Mouse (Mus musculus) WW6 (cell line): ENCODE results near the gene Hnrnpr.

Experiments
- DNase-seq: peaks from one replicate; pipeline ENCODE4 v3.0.0-alpha.2; 2013; ENCODE audit warnings: low read depth, low spot score

Hnrnpr gene

DNA sequence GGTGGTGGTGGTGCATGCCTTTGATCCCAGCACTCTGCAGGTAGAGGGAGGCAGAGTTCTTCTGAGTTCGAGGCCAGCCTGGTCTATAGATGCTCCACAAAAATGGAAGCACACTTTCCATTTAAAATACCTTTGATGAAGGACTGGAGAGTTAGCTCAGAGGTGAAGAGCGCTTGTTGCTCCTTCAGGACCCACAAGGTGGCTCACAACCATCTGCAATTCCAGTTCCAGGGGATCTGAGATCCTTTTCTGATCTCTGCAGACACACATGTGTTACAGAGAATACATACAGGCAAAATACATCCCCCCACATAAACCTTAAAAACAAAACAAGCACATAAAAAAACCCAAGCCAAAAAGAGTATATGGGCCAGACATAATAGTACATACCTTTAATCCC lies 2.4 kb upstream of the Hnrnpr start:
- no peak for DNase-seq

DNA sequence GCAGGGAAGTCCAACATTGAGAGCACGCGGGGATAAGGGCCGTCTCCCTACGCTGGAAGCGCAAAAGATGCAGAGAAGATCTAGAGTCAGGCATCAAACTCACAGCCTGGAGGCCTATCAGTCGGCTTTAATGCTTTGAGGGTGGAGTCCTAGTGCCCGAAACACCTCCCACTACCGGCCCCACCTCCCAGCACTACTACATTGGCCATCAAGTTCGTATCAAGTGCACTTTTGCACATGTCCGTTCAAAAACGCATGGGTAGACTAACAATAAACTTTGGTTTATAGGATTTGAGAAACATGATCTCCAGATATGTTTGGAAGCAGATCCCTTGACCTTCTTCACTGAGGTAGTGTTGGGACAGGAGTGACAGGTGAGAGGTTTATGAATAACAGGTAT lies 962 bp upstream of the Hnrnpr start:
- DNase-seq, result no peak

DNA sequence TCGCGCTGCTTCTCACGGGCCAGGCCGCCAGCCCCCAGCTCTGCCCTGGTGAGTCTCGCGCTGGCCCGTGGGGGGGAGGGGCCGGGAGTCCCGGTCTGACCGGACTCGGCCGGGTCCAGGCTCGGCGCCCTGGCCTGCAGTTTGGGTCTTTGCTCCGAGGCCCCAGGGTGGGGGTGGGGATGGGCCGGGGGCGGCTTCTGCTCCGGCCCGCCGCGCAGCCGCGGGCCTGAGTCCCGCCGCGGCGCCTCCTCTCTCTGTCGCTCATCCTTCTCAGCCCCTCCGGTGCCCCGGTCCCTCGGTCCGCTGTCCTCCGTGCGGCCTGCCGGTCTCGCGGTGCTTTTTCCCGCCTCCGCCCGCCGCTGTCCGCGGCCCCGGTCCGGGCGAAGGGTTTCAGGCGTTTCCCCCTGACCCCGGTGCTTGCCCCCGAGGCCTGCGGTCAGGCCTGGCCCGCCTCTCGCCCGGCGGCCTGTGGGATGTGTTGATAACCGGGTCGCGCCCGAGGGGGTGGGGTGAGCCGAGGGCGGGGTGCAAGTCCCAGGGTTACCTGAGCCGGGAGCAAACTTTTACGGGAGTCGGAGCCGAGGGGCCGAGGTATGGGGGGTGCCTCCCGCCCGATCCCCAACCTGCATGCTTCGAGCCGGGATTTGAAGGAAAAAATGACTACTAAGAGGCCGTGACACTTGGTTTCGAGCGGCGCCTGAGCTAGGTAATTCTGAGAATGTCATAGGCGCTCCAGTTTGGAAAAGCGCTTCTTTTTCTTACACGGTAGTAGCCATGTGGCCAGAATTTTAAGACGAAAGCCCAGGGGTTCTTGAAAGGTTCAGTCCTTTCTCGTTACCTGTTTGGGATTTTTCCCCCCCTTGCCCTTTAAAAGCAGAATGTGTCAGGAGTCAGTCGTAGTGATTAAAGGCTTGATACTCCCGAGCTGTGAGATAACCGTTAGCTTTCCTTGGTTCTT lies 579 bp downstream of the Hnrnpr start:
- DNase-seq, result no peak

DNA sequence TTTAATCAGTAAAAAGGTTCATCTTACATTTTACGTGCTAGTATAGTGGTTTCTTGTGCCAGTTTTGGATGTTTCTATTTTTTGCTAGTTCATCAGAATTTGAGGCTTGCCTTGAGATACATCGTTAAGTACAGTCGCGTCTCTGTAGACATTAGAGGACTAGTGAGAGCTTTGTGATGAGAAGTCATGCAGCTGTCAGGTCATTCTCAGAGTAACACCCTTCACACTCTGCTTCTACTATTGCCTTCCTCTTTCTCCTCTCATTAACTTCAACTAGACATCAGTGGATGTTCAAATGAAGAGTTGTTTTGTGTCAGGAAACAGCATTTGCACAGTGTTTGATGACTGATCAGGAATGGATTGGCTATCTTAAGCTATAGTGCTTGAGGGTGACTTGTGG lies 1.9 kb downstream of the Hnrnpr start:
- no peak for DNase-seq

DNA sequence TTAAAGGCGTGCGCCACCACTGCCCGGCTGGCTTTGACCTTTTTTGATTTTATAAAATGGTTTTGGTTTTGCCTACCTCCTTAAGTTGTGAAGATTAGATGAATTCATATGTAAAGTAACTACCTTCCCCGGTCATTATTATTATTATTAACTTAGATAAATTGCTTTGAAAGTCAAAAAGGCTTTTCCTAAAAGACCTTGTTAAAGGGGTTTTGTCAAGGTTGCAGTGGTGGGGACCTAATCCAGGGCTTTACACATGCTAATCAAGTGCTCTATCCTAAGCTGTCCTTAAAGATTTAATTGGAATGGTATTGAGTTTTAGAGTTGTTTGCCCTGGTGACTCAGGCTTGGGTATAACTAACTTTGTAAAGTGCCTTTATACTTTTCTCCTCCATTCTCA lies 6.9 kb downstream of the Hnrnpr start:
- DNase-seq, result peak; percentile 48

DNA sequence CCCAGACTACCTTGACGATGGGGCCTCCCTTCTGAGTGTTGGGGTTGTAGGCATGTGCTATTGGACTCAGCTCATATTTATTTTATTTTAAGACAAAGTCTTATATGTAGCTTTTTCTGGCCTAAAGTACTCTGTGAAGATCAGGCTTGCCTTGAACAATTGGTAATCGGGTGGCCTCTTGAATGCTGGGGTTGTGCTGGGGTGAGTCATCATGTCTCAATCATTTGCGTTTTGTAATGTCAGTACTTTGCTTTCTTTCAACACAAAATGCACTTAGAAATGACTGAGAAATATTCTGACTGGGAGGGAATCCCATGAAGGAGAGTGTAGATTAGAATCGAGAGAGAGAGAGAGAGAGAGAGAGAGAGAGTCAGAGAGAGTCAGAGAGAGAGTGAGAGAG lies 9.3 kb downstream of the Hnrnpr start:
- DNase-seq, result no peak

DNA sequence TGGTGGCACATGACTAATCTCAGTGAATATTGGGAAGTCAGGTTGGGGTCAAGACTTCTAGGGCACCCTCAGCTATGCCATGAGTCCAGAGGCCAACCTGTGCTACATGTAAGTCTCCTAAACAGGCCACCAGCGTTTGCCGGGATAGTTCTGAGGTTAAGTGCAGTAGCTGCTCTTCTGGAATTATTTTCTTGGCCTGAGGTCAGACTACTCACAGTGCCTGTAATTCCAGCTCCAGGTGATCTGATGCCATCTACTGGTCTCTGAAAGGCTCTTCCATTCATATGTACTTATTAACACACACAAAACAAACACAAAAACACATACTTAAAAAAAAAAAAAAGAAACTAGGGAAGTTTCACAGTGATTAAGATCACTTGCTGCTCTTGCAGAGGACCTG lies 13.5 kb downstream of the Hnrnpr start:
- DNase-seq, result no peak

DNA sequence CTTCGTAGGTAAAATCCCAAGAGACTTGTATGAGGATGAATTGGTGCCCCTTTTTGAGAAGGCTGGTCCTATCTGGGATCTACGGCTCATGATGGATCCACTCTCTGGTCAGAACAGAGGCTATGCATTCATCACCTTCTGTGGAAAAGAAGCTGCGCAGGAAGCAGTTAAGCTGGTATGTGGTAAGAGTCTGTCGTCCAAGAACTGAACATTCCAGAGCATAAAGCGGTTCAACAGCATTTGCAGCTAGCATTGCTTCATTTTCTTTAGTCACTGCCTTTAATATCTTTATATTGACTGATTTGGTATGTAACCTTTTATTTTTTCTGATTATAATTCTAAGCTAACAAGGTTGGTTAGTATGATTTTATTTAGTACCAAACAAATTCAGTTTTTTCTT lies 16.5 kb downstream of the Hnrnpr start:
- no peak for DNase-seq

DNA sequence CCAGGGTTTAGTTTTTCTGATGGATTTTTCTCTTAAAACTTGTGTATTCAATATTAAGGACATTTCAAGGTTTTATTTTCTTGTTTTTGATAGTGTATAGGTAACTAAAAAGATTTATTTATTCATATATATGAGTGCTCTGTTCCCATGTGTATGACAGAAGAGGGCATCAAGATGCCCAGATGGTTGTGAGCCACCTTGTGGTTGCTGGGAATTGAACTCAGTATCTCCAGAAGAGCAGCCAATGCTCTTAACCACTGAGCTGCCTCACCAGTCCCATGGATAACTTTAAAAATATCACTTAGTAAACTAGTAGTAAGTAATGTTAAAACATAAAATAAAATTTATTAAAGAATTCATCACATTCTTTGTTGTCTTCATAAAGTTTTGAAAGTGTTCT lies 17.4 kb downstream of the Hnrnpr start:
- no peak for DNase-seq

DNA sequence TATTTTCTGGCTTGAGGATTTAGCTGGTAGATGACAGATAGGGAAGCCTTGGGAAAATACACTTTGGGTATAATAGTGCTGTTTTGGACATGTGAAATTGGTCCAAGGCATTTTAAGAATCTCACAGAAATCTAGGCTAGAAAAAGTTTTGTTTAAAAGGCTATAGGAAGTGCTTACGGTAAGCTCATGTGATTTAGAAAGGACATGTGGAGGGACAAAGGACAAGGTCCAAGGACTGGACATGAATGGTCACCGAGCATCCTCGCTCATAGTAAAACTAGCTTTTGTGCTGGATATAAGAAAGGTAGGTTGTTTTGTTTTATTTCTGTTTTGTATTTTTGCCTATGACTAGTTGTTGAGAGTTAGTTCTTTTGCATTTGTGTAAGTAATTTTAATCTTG lies 21.0 kb downstream of the Hnrnpr start:
- no peak for DNase-seq

DNA sequence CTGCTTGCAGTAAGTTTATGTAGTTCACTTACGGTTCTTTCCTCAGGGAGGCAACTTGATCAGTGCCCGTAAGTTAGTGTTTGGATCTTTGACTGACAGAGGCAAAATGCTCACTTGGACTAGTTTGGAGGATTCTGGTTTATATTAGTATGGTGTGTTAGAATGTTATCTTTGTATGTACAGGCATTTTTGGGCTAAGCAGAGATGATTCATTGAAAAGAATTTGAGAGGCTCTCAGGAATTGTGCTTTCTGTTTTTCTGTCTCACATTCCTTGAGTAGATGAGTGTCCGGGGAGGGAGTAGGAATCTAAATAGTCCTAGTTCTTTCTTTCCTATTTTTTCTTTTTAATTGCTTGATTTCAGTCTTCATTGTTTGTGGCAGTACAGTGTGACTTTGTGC lies 22.4 kb downstream of the Hnrnpr start:
- DNase-seq, result no peak

DNA sequence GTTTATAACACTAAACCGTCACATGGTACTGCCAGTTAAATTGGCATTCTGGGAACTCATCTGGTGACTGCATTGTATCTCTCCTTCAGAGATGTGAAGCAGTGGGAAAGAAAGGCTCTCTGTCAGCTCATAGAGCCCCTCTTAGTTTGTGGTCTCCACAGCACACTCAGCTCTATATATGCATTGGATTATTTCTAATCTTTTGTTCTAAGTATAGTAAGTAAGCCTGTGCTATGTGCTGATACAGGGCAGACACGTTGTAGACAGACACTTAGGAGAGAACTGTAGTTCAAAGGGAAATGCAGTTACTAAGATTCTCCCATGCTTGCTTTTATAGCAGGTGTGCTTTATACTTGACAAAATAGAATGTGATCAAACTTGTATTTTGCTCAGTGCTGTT lies 24.3 kb downstream of the Hnrnpr start:
- no peak for DNase-seq

DNA sequence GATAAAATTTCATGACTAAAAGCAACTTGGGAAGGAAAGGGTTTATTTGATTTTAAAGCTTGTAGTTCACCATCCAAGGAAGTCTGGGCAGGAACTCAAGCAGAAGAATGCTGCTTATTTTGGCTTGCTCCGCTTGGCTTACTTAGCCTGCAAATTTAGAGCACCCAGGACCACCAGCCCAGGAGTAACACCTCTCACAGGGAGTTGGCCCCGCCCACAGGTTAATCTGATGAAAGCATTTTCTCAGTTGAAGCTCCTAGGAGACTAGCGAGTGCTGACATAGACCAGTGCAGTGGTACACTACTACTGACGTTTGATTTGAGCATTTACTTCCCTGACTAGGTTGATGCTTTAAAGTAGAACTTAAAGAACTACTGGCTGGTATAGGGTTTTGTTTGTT lies 26.4 kb downstream of the Hnrnpr start:
- no peak for DNase-seq

DNA sequence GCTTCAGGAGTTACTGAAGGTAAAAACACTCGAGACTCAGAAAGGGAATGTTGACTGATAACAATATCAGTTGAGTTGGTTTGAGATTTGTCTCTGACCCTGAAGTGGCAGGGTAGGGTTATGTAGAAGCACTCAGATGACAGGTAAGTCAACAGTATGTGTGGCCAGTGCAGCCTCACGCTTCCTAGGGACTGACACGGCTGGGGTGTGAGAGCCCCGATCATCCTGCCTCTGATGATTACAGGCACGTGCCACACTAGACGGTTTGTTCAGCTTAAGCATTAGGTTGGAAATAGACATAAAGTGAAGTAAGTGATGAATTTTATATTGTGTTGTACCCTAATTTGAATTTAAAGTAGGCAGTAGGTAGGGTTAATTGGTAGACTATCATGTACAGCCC lies 38.9 kb downstream of the Hnrnpr start:
- no peak for DNase-seq

DNA sequence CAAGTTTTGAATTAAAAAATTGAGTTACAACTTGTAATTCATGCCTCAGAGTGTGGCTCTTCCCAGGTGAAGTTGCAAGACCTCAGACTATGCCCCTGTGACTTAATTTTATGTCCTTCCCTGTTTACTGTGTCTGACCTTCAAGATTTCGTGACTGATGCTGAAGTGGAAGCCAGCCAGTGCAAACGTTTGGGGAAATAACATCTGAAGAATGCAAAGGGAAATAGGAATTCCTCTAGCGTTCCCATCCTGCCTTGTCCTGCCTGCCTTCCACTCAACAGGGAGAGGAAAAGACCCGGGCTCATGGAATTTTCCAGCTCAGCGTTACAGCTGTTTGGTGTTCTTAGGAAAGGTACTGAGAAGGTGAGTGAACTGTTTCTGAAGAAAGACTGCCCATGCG lies 46.3 kb downstream of the Hnrnpr start:
- DNase-seq, result no peak

DNA sequence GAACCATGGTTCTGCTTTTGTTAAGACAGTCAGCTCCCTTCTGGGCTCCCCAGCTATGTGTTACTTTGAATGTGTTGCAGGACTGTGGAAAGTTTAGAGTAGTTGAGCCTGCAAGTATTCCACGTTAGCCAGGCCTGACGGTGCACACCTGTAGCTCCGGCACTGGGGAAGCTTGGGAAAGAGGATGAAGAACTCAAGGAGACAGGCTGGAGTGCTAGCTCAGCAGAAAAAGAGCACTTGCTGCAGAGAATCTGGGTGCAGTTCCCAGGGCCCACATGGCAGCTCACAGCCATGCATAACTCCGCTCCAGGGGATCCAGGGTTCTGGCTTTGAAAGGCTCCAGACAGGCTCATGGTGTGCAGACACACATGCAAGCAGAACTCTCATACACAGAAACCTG lies 46.7 kb downstream of the Hnrnpr start:
- no peak for DNase-seq

DNA sequence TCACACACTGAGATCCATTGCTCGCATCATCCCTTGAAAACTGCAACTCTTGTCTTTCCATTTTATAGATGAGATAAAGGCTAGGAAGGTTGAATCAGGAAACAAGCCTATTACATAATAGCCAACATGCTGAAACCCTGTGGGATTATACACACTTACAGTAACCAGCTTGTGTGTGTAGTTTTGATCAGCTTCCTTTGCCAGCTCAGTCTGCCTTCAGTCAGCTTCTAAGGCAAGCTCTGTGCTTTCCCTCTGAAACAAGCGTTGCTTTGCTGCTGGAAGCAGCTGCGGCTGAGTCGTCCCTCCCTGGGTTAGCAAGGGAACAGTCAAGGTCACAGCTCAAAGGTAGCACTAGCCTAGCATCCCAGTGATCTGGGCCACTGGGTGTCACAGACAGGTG lies 57.1 kb downstream of the Hnrnpr start:
- DNase-seq, result no peak

DNA sequence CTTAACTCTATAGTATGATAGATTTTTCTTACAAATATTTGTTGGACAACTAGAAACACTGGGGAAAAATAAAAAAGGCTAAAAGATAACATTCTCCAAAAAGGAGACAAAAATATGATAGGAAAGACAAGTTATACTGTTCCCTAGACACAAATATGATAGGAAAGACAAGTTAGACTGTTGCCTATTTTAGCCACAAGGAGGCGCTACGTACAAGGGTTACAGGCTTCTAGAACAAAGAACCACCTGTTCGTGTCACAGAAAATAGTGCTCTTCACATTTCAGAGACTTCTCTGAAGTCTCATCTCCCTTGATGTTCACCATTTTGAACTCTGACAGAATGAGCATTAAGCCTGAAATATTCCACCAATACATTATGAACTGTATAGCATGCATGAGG lies 59.0 kb downstream of the Hnrnpr start:
- DNase-seq, result peak; percentile 29

DNA sequence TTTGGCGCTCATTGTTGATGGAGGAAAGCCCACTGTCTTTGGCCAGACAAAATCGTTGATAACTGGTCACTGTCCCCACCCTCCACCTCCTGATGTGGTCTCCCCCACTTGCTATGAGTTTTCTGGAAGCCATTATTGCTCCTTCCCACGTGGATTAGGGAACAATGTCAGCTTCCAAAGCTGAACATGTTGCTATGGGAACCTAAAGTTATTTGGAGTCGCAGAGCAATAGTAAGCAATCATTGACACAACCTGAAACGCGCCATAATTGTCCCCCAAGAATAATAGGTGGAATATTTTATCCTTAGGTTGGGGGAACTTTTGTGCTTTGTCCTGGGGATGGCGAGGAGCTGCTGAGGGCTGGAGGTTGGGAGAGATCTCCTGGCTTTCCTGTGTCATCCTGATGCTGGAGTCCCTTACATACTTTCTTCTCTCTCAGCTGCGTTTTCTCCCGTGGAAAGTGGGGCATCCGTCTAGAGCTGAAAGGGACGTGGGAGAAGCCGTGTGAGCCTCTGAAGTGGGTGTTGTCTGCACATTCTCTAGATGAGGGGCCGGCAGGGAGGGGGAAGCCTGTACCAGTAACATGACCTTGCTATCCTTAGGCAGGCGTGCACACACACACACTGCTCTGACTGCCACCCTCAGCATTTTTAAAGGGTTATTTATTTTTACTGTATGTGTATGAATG lies 62.9 kb downstream of the Hnrnpr start:
- no peak for DNase-seq

DNA sequence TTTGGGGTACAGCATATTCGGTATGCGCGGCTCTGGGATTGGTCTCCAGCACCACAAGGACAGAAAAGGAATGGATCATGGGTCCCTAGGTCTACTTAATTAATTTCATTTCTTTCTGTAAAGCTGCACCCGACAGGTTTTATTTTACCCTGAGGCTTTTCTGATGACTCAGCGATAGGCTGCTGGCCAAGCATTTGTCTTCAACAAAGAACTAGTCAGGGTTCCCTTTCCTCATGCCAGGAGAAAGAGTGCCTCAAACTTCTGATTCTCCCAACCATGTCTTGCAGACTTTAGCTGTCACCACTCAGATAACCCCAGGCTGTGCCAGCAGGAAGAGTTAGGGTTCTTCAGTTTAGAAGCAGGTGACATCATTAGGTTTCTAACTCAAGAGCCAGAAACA lies 66.3 kb downstream of the Hnrnpr start:
- no peak for DNase-seq

DNA sequence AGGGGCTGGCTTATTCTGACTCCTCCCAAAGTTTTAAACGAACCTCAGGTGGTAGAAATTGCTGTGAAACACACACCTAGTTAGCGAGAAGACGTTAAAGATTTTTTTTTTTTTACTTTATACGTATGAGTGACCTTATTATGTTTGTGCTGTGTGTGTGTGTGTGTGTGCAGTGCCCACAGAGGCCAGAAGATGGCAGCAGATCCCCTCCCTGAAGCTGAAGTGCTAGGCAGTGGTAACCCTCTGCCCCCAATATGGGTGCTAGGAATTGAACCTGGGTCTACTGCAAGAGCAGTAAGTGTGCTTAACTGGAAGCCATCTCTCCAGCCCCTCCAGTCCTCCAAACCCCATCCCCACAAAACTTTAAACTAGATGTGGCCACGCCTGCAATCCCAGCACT lies 72.3 kb downstream of the Hnrnpr start:
- DNase-seq, result peak; percentile 7

DNA sequence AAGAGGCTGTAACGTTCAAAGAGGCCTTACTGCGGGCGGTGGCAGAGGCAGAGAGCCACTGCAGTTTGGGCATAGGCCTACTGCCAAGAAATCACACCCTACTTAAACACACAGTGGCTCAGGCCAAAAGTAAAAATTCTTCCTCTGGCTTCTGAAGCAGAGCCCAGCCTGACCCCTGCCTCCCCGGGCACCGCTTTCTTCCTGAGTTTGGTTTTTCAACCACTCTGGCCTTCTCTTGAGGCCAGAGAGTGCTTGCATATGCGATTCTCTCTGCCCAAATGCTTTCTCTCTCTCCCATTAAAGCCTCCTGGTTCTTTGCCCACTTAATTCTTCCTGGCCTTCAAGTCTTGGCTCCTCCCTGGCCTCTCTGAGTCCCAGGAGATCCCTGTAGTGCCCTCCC lies 73.1 kb downstream of the Hnrnpr start:
- no peak for DNase-seq

DNA sequence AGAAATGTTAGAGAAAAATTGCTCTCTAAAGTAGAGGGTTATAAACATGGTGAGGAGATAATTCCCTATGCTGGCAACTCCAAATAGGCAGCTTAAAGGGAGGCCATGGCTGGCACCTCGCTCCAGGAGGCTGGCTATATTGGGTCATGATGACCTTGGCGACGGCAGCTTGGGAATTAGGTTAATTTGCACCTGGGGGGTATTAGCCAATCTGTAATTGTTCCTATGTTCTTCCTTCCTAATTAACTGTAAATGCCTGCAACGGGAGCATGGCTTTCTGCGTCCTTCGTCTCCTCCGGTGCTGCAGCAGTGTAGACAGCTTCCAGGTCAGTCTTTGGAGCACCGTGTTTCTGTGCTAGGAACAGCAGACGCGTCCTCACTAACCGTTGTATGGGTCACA lies 76.5 kb downstream of the Hnrnpr start:
- no peak for DNase-seq
